Mouse (Mus musculus) kidney, adult 2 months (tissue): ENCODE measurements around the gene Wfikkn1.

Source experiments
- CTCF ChIP-seq: fragments of 200-500 bp; conservative IDR thresholded peaks from 2 replicates; pipeline ENCODE4 v1.5.1; 2011; ENCODE audit warnings: low read depth, mild to moderate bottlenecking, control low read depth, low read length, moderate library complexity, mixed read lengths; ENCODE audit not compliant: insufficient read depth, insufficient read length
- POLR2A ChIP-seq: fragments of 200-500 bp; IDR thresholded peaks from one replicate; pipeline ENCODE4 v1.6.1; 2011; ENCODE audit warnings: low read depth, low read length, control low read depth

GRCm38 (mm10) chr17:25868601-25869191 is 12.0 kb downstream of the Wfikkn1 start, which contains the start of gene Mcrip2:
- TF ChIP-seq CTCF, result no peak
- TF ChIP-seq POLR2A, result peak; percentile 78
